Mouse (Mus musculus): Measurements from ENCODE around the gene Stx17.

Stx17 gene

GRCm38 (mm10) chr4:48124773-48125469 is at the start of gene Stx17:
TSS of gene Stx17 (plus strand) at chr4:48124915.
- in situ Hi-C loops (cut with MboI, MseI): no loop called here

GRCm38 (mm10) chr4:48076693-48077471 is 47.8 kb upstream of the Stx17 start:
- in situ Hi-C loops (cut with MboI, MseI): loop anchor here (10.0 kb wide), 1 partner anchor 1448 kb away; the partner anchor contains the start of genes Mrpl50 and Zfp189

GRCm38 (mm10) chr4:48078213-48078612 is 46.5 kb upstream of the Stx17 start:
- in situ Hi-C loops (cut with MboI, MseI): loop anchor here (10.0 kb wide), 1 partner anchor 1447 kb away; the partner anchor contains the start of genes Mrpl50 and Zfp189

- in situ Hi-C loops (cut with MboI, MseI): loop anchor here (10.0 kb wide), 1 partner anchor 1445 kb away; the partner anchor contains the start of genes Mrpl50 and Zfp189
These were observed 45.3 kb upstream of the Stx17 start for GRCm38 (mm10) chr4:48079285-48080039.

- in situ Hi-C loops (cut with MboI, MseI): no loop called here
These were observed 41.3 kb upstream of the Stx17 start for GRCm38 (mm10) chr4:48083452-48083851.

GRCm38 (mm10) chr4:48086609-48087008 is 38.1 kb upstream of the Stx17 start:
- in situ Hi-C loops (cut with MboI, MseI): no loop called here

- in situ Hi-C loops (cut with MboI, MseI): no loop called here
These were observed 37.2 kb upstream of the Stx17 start for GRCm38 (mm10) chr4:48087497-48087896.

GRCm38 (mm10) chr4:48093221-48093620 is 31.5 kb upstream of the Stx17 start:
- in situ Hi-C loops (cut with MboI, MseI): no loop called here

GRCm38 (mm10) chr4:48100217-48100616 is 24.5 kb upstream of the Stx17 start:
- in situ Hi-C loops (cut with MboI, MseI): no loop called here

- in situ Hi-C loops (cut with MboI, MseI): no loop called here
These were observed 22.7 kb upstream of the Stx17 start for GRCm38 (mm10) chr4:48101981-48102380.

- in situ Hi-C loops (cut with MboI, MseI): no loop called here
These were observed 19.3 kb upstream of the Stx17 start for GRCm38 (mm10) chr4:48105387-48105786.

- in situ Hi-C loops (cut with MboI, MseI): no loop called here
These were observed 17.6 kb upstream of the Stx17 start for GRCm38 (mm10) chr4:48107086-48107485.

- in situ Hi-C loops (cut with MboI, MseI): no loop called here
These were observed 16.1 kb upstream of the Stx17 start for GRCm38 (mm10) chr4:48108591-48108990.

- in situ Hi-C loops (cut with MboI, MseI): no loop called here
These were observed 14.4 kb upstream of the Stx17 start for GRCm38 (mm10) chr4:48110331-48110730.

- in situ Hi-C loops (cut with MboI, MseI): no loop called here
These were observed 8.5 kb upstream of the Stx17 start for GRCm38 (mm10) chr4:48116191-48116590.

GRCm38 (mm10) chr4:48124416-48124772 is 321 bp upstream of the Stx17 start:
- in situ Hi-C loops (cut with MboI, MseI): no loop called here

GRCm38 (mm10) chr4:48130314-48130713 is 5.6 kb downstream of the Stx17 start:
- in situ Hi-C loops (cut with MboI, MseI): no loop called here

- in situ Hi-C loops (cut with MboI, MseI): no loop called here
These were observed 6.9 kb downstream of the Stx17 start for GRCm38 (mm10) chr4:48131606-48132005.

GRCm38 (mm10) chr4:48132721-48133120 is 8.0 kb downstream of the Stx17 start:
- in situ Hi-C loops (cut with MboI, MseI): no loop called here

GRCm38 (mm10) chr4:48149492-48149891 is 24.8 kb downstream of the Stx17 start:
- in situ Hi-C loops (cut with MboI, MseI): no loop called here

GRCm38 (mm10) chr4:48153229-48153628 is 28.5 kb downstream of the Stx17 start:
- in situ Hi-C loops (cut with MboI, MseI): no loop called here

- in situ Hi-C loops (cut with MboI, MseI): no loop called here
These were observed 31.1 kb downstream of the Stx17 start for GRCm38 (mm10) chr4:48155864-48156263.

All from T-helper 1 cell (primary cell).